Mouse (Mus musculus) liver, embryonic 14.5 days (tissue): Measurements from ENCODE around the gene Cdc42ep5. TPM values are rescaled to one million over a fixed set of nuclear protein-coding genes. Genes with fewer than 3 reads are reported as not detected.

Experiments used
- ATAC-seq: fragments of 200-750 bp; cut with Nextera tagmentation; 2 replicates; pipeline ENCODE4 v1.8.0; 2017; ENCODE audit warnings: moderate number of reproducible peaks, mild to moderate bottlenecking, moderate library complexity; ENCODE audit not compliant: insufficient read depth
- DNase-seq, 3 experiments: peaks; one replicate each; pipeline ENCODE4 v3.0.0-alpha.2; 2012 to 2013; ENCODE audit warnings: low read depth in 3 of 3, low spot score in 3 of 3
- H3K27ac ChIP-seq: fragments of 300-500 bp; sonication (generic); 2 replicates; pipeline ENCODE4 v1.5.1; 2014; ENCODE audit warnings: moderate library complexity, mild to moderate bottlenecking, control low read depth, inconsistent platforms
- H3K27me3 ChIP-seq: fragments of 300-500 bp; sonication (generic); 2 replicates; pipeline ENCODE4 v1.6.1; 2014; ENCODE audit warnings: mild to moderate bottlenecking, low read length, moderate library complexity; ENCODE audit not compliant: control insufficient read depth, insufficient read depth
- H3K36me3 ChIP-seq: fragments of 300-500 bp; sonication (generic); replicated peaks from 2 replicates; pipeline ENCODE4 v1.6.1; 2014; ENCODE audit warnings: low read depth; ENCODE audit not compliant: control insufficient read depth, insufficient read depth
- H3K4me1 ChIP-seq, 2 experiments: fragments of 200-500 bp in 1 of 2; fragments of 300-500 bp in 1 of 2; sonication (generic) in 1 of 2; replicated peaks; 2 replicates each; pipeline ENCODE4 v1.6.1; 2012 to 2014; ENCODE audit warnings: antibody characterized with exemption in 1 of 2, inconsistent platforms in 1 of 2, low read length in 1 of 2; ENCODE audit not compliant: control insufficient read depth in 2 of 2, insufficient read depth in 2 of 2
- H3K4me2 ChIP-seq: fragments of 300-500 bp; sonication (generic); 2 replicates; pipeline ENCODE4 v1.6.1; 2014; ENCODE audit warnings: low read depth, mild to moderate bottlenecking, control low read depth, moderate library complexity
- H3K4me3 ChIP-seq, 2 experiments: fragments of 200-500 bp in 1 of 2; fragments of 300-500 bp in 1 of 2; sonication (generic) in 1 of 2; 2 replicates each; pipeline ENCODE4 v1.5.1; 2012 to 2014; ENCODE audit warnings: low read depth in 2 of 2, low read length in 2 of 2, mild to moderate bottlenecking in 2 of 2, control low read depth in 1 of 2, inconsistent platforms in 1 of 2, moderate library complexity in 1 of 2; ENCODE audit not compliant: insufficient read depth in 1 of 2
- H3K9ac ChIP-seq: fragments of 300-500 bp; sonication (generic); replicated peaks from 2 replicates; pipeline ENCODE4 v1.6.1; 2014; ENCODE audit warnings: mild to moderate bottlenecking, control low read depth, moderate library complexity
- H3K9me3 ChIP-seq: fragments of 300-500 bp; sonication (generic); 2 replicates; pipeline ENCODE4 v1.6.1; 2016; ENCODE audit warnings: low read length, mixed read lengths; ENCODE audit not compliant: control insufficient read depth
- CTCF ChIP-seq: IDR thresholded peaks from 2 replicates; pipeline ENCODE4 v1.5.1; 2016; ENCODE audit warnings: antibody characterized with exemption, low read depth, control low read depth
- EP300 ChIP-seq: IDR thresholded peaks from 2 replicates; pipeline ENCODE4 v1.6.1; 2016; ENCODE audit warnings: antibody characterized with exemption, low read depth
- WGBS: fragments of 180-500 bp; shearing (Covaris S2); extraction: QIAGEN DNeasy Blood & Tissue Kit; methylation state at CpG from one replicate; pipeline ENCODE4 v1.1.7; 2014; ENCODE audit not compliant: insufficient replicate concordance; 5-methylcytosine and 5-hydroxymethylcytosine counted together
- polyA plus RNA-seq, 2 experiments: library from polyadenylated mRNA; depleted of rRNA in 1 of 2; stranded (reverse) in 1 of 2; unstranded in 1 of 2; fragments of >200 nt; fragmentation: Nextera tagmentation in 1 of 2; extraction: Ambion mirVana in 1 of 2; gene quantifications; 2 replicates each; pipeline versions ENCODE4 v1.2.1 to v1.2.3; 2012 to 2014

The Cdc42ep5 gene
- polyA plus RNA-seq, 2 experiments = 6.1 to 6.7 TPM

GRCm38 (mm10) chr7:4146241-4147180 lies 18.1 kb downstream of the Cdc42ep5 start:
- Histone ChIP-seq H3K27ac (no peak overlapping the region), H3K4me1 (peaks cover 3 to 7% of the 10 kb centered on the region in 2 experiments), H3K9ac (no peak overlapping the region), H3K4me2 (no peak overlapping the region), H3K36me3 (peaks cover 65% of the 10 kb centered on the region), H3K27me3 (0 out of 2 replicates have a peak, but pooled peaks cover 3% of the 10 kb centered on the region), H3K9me3 (no peaks in the 10 kb centered on the region), H3K4me3 (no peak overlapping the region)
- TF ChIP-seq CTCF (no peak), EP300 (no peak)
- 78% methylated on average over 23 of the region's 23 CpGs for WGBS
- DNase-seq (no peak), ATAC-seq (no peak)

DNA sequence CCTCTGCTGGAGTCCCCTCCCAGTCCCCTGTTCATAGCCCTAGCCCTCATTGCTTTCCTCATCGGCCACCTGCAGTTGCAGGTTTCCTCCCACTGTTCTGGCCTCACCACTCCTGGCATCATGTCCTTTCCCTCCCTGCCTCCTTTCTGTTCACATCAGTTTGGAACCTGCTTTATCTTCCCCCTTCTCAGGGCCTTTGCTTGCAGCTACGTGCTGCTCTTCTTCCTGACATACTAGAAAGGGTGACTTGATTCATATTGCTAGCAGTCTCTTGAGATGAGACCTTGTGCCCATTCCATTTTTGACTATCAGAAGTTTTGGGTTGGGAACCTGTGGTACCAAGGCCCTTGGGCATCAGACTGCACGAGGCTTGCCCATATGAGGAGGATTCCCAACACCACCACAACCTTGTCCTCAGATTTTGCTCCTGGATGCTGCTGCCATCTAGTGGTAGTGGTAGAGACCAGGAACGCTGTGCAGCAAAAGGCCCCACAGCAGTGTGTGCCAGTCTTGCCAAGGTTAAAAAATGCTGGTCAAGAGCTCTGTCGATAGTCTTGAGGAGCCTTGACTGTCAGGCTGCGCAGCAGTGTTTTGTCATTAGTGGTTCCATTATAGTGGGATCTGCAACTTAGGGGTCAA lies 19.0 kb downstream of the Cdc42ep5 start:
- Histone ChIP-seq H3K4me2 (no peak overlapping the region), H3K36me3 (peaks cover 73% of the 10 kb centered on the region), H3K9me3 (no peaks in the 10 kb centered on the region), H3K4me3 (no peak overlapping the region), H3K27ac (no peak overlapping the region), H3K9ac (no peak overlapping the region), H3K4me1 (peaks cover 0 to 7% of the 10 kb centered on the region in 2 experiments), H3K27me3 (no peaks in the 10 kb centered on the region)
- TF ChIP-seq EP300 = no peak
- peak; percentile 93 for TF ChIP-seq CTCF
- WGBS = 61% methylated on average over 6 of the region's 6 CpGs
- DNase-seq = peak in 1 of 3 experiments; percentile 27
- ATAC-seq = no peak

DNA sequence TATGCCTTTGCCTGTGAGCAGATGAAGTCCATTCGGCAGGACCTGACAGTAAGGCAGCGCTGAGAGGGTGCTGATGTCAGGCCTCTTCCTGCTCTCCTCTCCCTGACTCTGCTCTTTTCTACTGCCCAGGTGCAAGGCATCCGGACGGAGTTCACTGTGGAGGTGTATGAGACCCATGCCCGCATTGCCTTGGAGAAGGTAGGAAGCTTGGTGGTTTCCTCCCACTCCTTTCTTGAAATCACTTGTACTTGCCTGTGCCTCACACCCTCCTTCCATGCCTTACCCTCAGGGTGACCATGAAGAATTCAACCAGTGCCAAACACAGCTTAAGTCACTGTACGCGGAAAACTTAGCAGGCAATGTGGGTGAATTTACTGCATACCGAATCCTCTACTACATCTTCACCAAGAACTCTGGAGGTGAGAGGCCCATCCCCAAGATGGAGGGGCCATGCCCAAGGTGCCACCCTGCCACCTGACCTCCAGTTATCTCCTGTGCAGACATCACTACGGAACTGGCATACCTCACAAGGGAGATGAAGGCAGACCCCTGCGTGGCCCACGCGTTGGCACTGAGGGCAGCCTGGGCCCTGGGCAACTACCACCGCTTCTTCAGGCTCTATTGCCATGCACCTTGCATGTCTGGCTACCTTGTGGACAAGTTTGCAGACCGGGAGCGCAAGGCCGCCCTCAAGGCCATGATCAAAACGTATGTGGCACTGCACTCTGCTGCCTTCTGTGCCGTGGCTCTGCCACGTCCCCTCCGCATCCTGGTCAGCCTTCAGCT lies 19.7 kb downstream of the Cdc42ep5 start:
- no peaks in the 10 kb centered on the region for H3K9me3 ChIP-seq
- WGBS = 91% methylated on average over 20 of the region's 20 CpGs
- no peak overlapping the region for H3K4me3 ChIP-seq
- H3K27me3 ChIP-seq = no peaks in the 10 kb centered on the region
- H3K4me2 ChIP-seq = no peak overlapping the region
- peaks cover 80% of the 10 kb centered on the region for H3K36me3 ChIP-seq
- no peak for ATAC-seq
- peaks cover 0 to under 1% of the 10 kb centered on the region in 2 experiments; a peak in 2 of 4 replicates for H3K4me1 ChIP-seq
- no peak for TF ChIP-seq CTCF
- no peak for TF ChIP-seq EP300
- DNase-seq = no peak
- no peak overlapping the region for H3K27ac ChIP-seq
- no peak overlapping the region for H3K9ac ChIP-seq

GRCm38 (mm10) chr7:4144046-4144445 lies 20.6 kb downstream of the Cdc42ep5 start:
- H3K9me3 ChIP-seq = no peaks in the 10 kb centered on the region
- 91% methylated on average over 13 of the region's 13 CpGs for WGBS
- TF ChIP-seq EP300 = no peak
- TF ChIP-seq CTCF = no peak

More at GRCm38 (mm10) chr7:4144046-4144445, 20.6 kb downstream of the Cdc42ep5 start:
- Histone ChIP-seq H3K4me3 (no peak overlapping the region), H3K27me3 (no peaks in the 10 kb centered on the region), H3K9ac (no peak overlapping the region), H3K27ac (no peak overlapping the region), H3K4me2 (no peak overlapping the region), H3K36me3 (peaks cover 89% of the 10 kb centered on the region), H3K4me1 (no peaks in the 10 kb centered on the region; a peak in 2 of 4 replicates)
- no peak for ATAC-seq
- no peak for DNase-seq
